Mouse (Mus musculus) lung, adult 2 months (tissue): ENCODE data around the gene Smox. TPM values are rescaled to one million over a fixed set of nuclear protein-coding genes. Genes with fewer than 3 reads are reported as not detected.

Experiments
- DNase-seq: peaks from one replicate; pipeline ENCODE4 v3.0.0; 2022
- H3K4me1 ChIP-seq: fragments of 200-500 bp; 2 replicates; pipeline ENCODE4 v1.6.1; 2011; ENCODE audit warnings: low read length; ENCODE audit not compliant: control insufficient read depth, insufficient read depth
- H3K4me3 ChIP-seq: fragments of 200-500 bp; replicated peaks from 2 replicates; pipeline ENCODE3; 2011; ENCODE audit warnings: low read depth, mild to moderate bottlenecking, control low read depth, low read length; ENCODE audit errors: extremely low read depth
- CTCF ChIP-seq: fragments of 200-500 bp; IDR thresholded peaks from 2 replicates; pipeline ENCODE4 v1.5.1; 2011; ENCODE audit warnings: mild to moderate bottlenecking, low read length, control low read depth; ENCODE audit not compliant: insufficient read depth
- POLR2A ChIP-seq: fragments of 200-500 bp; IDR thresholded peaks from 2 replicates; pipeline ENCODE4 v1.6.1; 2011; ENCODE audit warnings: low read depth, mild to moderate bottlenecking, control low read depth, low read length, borderline replicate concordance; ENCODE audit errors: extremely low read depth
- WGBS: fragments of 180-500 bp; shearing (Covaris S2); methylation state at CpG from one replicate; pipeline ENCODE4 v1.1.7; 2018; 5-methylcytosine and 5-hydroxymethylcytosine counted together
- polyA plus RNA-seq: library from polyadenylated mRNA; depleted of rRNA; stranded (reverse); fragments of >200 nt; gene quantifications from 2 replicates; pipeline ENCODE4 v1.2.3, GENCODE M21; 2012; rRNA removed

The Smox gene
- polyA plus RNA-seq, 1 experiment = 28.4 TPM

DNA sequence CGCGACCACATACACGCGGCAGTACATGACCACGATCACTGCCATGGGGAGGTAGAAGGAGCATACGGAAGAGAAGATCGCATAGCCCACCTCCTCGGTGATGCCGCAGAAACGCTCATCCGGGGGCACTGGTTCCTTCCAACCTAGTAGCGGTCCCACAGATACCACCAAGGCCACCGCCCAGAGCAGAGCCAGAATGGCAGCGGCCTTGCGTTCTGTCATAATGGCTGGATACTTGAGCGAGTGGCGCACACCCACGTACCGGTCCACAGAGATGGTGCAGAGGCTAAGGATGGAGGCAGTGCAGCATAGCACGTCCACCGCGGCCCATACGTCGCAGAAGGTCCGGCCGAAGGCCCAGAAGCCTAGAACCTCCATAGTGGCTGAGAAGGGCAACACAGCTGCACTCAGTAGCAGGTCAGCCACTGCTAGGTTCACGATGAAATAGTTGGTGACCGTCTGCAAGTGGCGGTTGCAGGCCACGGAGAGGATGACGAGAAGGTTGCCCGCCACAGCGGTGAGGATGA is 70.1 kb downstream of the Smox start:
- 10% methylated on average over 33 of the region's 33 CpGs for WGBS
- TF ChIP-seq POLR2A (no peak), CTCF (no peak)
- no peak for DNase-seq
- Histone ChIP-seq H3K4me3 (peak overlapping the region; percentile 6), H3K4me1 (0 out of 2 replicates have a peak, but pooled peaks cover 2% of the 10 kb centered on the region)

DNA sequence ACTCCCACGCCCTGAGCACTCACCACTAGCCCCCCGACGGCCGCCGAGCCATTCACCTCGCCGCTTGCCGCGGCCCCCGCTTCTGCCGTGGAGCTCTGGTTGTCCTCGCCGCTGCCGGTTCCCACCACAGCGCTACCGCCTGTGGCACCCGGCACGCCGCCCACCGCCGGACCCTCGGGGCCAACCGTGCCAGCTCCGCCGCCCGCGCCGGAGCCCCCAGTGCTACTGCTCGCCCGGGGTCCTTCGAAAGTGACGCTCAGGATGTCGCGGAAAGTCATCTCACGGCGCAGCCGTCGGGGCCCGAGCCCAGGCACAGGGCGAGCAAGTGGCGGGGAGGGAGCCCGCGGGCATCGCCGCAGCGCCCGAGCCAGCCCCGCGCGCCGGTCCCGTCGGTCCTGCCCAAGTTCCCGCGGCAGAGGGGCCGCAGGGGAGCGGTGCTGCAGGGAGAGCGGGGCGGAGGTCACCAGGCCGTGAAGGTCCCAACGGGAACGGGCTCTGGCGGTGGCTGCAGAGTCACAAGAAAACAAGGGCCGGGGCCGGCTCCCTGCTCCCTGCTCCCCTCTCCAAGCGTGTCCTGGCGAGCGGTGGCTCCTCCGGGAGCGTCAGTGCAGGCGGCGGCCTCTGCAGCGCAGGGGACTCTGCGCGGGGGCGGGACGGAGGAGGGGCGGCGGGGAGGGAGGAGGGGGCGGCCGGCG is 70.7 kb downstream of the Smox start, which contains the start of gene Adra1d:
Gene Adra1d (minus strand): TSS at position 393 of the 695 bp plus-strand sequence.
- H3K4me1 ChIP-seq = 0 out of 2 replicates have a peak, but pooled peaks cover 2% of the 10 kb centered on the region
- no peak for DNase-seq
- peak within 1 kb of the TSS; percentile 8 for H3K4me3 ChIP-seq
- 2% methylated on average over 70 of the region's 82 CpGs for WGBS
- TF ChIP-seq CTCF (no peak), POLR2A (no peak)

DNA sequence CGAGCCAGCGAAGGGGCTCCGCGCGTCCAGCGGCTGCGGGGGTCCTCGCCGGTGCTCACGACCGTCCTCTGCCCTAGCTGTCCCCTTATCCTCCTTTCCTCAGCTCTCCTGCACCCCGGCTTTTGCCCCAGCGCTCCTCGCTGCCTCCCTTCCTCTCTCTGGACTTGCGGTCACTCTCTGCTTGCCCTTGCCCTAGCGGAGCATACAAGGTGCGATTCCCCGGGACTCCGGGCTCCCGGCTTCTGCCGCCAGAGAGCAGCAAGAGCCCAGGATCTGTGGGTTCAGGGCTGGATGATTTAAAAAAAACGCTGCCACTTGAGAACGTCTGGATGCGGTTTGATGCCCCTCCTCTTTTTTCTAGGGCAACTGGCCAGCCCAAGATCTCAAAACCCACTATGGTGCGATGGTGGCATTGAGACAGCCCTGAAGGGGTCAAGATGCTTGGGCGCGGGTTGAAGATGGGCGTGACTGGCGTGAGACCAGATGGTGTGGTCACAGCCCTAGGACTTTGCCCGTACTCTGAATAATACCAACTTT is 71.4 kb downstream of the Smox start:
- peak; percentile 10 for DNase-seq

More for the DNA sequence above, 71.4 kb downstream of the Smox start:
- H3K4me1 ChIP-seq = 0 out of 2 replicates have a peak, but pooled peaks cover 2% of the 10 kb centered on the region
- WGBS = under 1% methylated on average over 30 of the region's 30 CpGs
- TF ChIP-seq CTCF (no peak; the same call in 1 of the 2 replicates), POLR2A (no peak)
- H3K4me3 ChIP-seq = no peak overlapping the region

Other genes starting within 250 kb of the Smox start
- 12.7 and 16.1 TPM in 2 replicates for gene Pank2, start 229.0 kb upstream of the Smox start, polyA plus RNA-seq
- gene Rnf24, start 138.6 kb upstream of the Smox start, polyA plus RNA-seq = 2.1 and 3.6 TPM in 2 replicates
- 5.9 and 7.6 TPM in 2 replicates for gene Adra1d, start 70.8 kb downstream of the Smox start, polyA plus RNA-seq